Mouse (Mus musculus): ENCODE measurements around the gene Tulp2.
"Not testable (repeated sequence)": the region's sequence is repeated elsewhere in the genome, so short reads cannot be mapped to it uniquely, and the experiment has no call there.

The Tulp2 gene

DNA sequence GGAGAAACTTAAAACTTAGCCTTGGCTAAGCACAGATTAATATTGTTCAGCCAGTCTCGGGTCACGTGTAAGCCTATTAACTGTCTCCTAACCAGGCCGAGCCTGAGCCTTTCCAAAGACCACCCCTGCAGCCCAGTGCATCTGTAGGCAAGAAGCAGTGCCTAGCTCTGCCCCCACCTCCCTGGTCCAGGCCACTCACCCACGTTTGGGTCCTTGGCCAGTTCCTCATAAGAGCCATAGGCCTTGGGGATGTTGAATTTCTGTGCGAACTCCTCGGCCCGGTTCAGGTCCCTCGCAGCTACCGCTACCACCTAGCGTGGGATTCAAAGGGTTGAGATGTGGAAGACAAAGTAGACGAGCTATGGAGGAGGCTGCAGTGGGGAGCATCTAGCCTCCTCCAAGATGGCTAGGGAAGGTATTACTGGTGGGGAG is 6.2 kb downstream of the Tulp2 start:
- no peak for DNase-seq (ENCODE audit: low spot score)

DNA sequence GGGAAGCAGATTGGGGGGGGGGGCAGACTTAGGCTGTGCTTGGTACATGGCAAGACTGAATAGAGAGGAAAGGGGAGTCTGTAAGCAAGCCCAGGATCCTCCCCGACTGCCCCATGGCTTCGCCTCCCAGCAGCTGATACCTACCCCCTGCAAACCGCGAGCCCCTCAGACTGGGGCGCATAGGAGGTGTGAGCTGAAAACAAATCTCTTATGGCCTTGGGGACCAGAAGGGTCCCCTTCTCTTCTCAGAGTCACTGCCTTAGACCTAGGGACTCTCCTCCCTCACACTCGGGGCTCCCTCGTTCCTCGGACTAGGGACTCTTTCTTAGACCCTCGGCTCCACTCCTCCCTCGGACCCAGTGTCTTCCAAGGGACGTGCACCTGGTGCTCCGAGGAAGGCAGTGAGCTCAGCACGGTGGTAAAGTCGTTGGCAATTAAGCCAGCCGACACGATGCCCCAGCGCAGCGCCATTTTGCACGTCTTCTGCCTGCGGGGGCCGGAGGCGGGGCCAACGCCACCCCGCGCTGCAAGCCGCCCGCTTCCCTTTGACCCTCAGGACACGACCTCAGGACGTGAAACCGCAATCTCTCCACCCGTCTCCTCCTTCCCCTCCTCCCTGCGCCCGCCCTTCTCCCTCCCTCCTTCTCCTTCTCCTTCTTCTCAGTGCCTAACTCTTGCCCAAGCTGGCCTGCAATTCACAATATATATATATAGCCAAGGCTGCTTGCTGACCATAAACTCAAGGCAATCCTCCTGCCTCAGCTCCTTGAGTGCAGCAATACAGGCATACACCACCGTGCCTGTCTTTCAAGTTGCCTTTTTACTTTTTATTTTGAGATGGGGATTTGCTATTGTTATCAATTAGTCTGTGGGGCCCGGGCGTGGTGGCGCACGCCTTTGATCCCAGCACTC is 6.9 kb downstream of the Tulp2 start, which contains the start of gene Dhdh:
TSS of gene Dhdh (minus strand) at position 513 of the 912 bp plus-strand sequence.
- no peak for DNase-seq (ENCODE audit: low spot score)

GRCm38 (mm10) chr7:45489578-45489977 is 7.9 kb downstream of the Tulp2 start:
- no peak for DNase-seq (ENCODE audit: low spot score)

DNA sequence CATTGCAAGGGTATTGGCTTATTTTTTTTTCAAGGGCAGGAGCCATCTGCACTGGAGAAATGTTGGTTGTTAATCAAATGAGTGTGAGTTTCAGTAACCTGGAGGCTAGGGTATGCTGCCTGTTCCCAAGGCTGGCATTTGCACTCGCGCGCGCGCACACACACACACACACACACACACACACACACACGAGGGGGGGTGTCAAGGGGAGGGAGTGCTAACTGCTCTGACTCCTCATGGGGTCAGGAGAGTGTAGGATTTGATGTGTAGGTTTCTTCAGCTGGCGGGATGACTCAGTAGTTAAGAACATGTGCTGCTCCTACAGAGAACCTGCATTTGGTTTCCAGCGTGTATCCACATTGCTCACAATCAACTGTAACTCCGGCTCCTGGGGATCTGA is 9.1 kb downstream of the Tulp2 start:
- DNase-seq (ENCODE audit: low spot score) = no peak

- DNase-seq (ENCODE audit: low spot score) = no peak
Measured at GRCm38 (mm10) chr7:45491264-45491663, 9.6 kb downstream of the Tulp2 start.

GRCm38 (mm10) chr7:45492225-45492844 is 10.7 kb downstream of the Tulp2 start:
- no peak for DNase-seq (ENCODE audit: low spot score)

DNA sequence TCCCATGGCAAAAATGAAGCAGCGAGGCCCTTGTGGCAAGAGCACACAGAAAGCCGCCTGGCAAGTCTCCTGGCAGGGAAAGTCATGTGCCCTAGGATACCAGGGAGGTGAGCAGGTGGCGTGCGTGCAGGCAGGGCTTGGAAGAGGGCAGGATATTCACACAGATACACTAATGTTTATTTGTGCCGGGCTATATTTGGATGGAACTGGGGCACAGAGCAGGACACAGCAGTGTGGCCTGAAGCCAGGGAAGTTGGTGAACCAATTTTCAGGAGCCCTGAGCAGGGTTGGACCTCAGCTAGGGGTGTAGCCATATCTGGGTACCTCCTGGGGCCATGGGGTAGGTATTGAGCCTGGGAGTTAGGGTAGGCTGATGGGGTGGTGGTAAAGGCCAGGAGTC is 11.3 kb downstream of the Tulp2 start:
- DNase-seq (ENCODE audit: low spot score) = no peak

DNA sequence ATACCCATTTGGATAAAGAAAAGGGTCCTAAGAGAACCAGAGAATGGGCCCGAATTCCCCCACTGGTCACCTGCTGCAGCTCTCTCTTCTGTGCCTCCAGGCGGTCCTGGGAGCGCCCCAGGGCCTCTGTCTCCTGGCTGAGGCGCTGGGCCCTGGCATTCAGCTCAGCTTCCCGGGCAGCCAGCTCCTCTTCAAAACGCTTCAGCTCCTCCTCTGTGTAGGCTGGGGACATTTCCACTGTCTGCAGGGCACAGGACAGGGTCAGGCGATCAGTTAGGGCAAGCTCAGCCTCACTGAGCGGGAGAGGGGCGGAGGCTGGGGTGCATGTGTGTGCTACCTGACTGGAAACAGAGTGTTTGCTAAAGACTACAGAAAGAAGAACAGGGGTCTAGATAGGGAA is 12.9 kb downstream of the Tulp2 start:
- DNase-seq (ENCODE audit: low spot score) = no peak

DNA sequence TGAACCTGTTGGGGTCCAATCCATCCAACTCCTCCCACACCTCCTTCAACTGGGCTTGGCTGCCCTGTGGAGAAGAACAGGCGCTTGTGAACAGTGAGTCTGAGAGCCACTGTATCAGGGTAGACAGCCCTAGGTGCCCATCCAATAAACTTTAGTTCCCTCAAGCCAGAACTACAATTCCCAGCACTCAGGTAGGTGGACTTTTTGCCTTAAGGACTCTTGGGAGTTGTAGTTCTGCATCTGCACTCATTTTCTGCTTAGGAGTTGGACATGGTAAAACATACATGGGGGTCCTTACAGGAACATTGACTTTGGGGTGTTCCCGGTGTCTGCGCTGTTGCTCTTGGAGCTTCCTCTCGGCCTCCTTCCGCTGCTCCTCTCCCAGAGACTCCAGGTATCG is 16.8 kb downstream of the Tulp2 start:
- DNase-seq (ENCODE audit: low spot score) = no peak

DNA sequence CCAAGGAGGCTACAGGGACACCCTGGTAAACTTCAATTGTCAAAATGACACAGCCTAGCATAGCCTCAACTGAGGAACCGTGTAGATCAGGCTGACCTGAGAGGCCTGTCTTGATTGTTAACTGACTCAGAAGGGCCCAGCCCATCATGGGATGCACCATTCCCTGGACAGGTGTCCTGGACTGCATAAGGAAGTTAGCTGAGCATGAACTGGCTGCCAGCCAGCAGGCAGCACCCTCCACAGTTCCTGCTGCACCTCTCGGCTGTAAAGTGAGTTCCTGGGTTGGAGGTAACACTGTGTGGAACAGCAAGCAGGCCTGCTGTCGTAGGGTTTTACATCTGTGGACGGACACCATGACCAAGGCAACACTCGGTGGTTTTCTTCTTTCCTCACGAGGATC is 25.9 kb downstream of the Tulp2 start:
- DNase-seq (ENCODE audit: low spot score) = no peak

- DNase-seq (ENCODE audit: low spot score) = no peak
Measured at GRCm38 (mm10) chr7:45508561-45508960, 26.9 kb downstream of the Tulp2 start.

GRCm38 (mm10) chr7:45509181-45509882 is 27.7 kb downstream of the Tulp2 start:
- DNase-seq (ENCODE audit: low spot score) = no peak

- peak; percentile 56 for DNase-seq (ENCODE audit: low spot score)
Measured at GRCm38 (mm10) chr7:45509912-45510787, 28.5 kb downstream of the Tulp2 start, which contains the start of gene Nucb1. Gene Nucb1, minus strand, starts transcription at chr7:45510406.

DNA sequence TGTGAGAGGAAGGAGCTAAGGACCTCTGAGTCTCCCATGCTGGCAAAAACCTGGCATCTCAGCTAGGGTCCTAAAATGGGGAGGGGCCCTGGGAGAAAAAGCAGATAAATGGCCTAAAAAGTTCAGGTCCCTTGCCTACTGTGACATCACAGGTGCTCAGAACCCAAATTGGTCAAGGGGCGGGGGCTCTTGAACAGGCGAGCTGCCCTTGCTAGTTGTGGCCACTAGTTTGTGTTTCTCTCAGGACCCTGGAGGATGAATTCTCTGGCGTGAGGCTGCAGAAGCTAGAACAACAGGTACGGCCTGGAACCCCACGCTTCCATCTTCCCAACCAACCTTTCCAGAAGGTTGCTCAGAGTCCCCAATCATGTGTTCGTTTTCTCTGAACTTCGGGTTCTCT is 32.7 kb downstream of the Tulp2 start:
- no peak for DNase-seq (ENCODE audit: low spot score)

- no peak for DNase-seq (ENCODE audit: low spot score)
Measured at GRCm38 (mm10) chr7:45515436-45515835, 33.8 kb downstream of the Tulp2 start.

DNA sequence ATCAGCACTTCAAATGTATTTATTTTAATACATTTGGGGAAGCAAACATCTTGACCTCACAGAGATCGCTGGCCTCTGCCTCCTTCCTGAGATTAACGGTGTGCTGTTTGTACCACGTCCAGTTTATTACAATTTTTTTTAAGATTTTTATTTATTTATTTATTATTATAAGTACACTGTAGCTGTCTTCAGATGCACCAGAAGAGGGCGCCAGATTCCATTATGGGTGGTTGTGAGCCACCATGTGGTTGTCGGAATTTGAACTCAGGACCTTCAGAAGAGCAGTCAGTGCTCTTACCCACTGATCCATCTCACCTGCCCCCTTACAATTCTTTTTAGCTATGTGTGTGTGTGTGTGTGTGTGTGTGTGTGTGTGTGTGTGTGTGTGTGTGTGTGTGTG is 35.2 kb downstream of the Tulp2 start:
- not testable (repeated sequence) for DNase-seq (ENCODE audit: low spot score)

DNA sequence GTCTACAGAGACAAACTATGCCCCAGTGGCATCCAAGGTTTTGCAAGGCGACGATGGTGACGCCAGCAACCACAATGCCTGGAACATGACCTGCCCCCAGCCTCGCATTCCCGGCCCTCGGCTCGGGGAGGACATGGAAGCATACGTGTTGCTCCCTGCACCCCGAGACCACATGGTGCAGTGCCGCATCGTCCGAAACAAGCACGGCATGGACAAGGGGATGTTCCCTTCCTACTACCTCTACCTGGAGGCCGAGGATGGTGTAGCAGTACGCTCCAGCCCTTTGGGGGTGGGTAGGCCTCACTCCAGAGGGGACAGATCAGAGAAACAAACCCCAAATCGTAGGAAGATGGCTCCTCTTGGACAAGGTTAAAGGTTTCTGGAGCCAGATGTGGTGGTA is 36.9 kb downstream of the Tulp2 start:
- DNase-seq (ENCODE audit: low spot score) = no peak

- DNase-seq (ENCODE audit: low spot score) = no peak
Measured at GRCm38 (mm10) chr7:45519345-45520120, 37.9 kb downstream of the Tulp2 start.

GRCm38 (mm10) chr7:45520605-45521004 is 38.9 kb downstream of the Tulp2 start:
- no peak for DNase-seq (ENCODE audit: low spot score)

- DNase-seq (ENCODE audit: low spot score) = peak; percentile 49
Measured at GRCm38 (mm10) chr7:45521728-45522184, 40.1 kb downstream of the Tulp2 start.
